Mouse (Mus musculus) lung, postnatal 0 days (tissue): Measurements from ENCODE around the gene Myo1e.

ENCODE experiments used
- CTCF ChIP-seq: IDR thresholded peaks from 2 replicates; pipeline ENCODE4 v1.5.1; 2016; ENCODE audit warnings: antibody characterized with exemption, mild to moderate bottlenecking
- EP300 ChIP-seq: IDR thresholded peaks from 2 replicates; pipeline ENCODE4 v1.6.1; 2016; ENCODE audit warnings: antibody characterized with exemption, mild to moderate bottlenecking, control low read depth

DNA sequence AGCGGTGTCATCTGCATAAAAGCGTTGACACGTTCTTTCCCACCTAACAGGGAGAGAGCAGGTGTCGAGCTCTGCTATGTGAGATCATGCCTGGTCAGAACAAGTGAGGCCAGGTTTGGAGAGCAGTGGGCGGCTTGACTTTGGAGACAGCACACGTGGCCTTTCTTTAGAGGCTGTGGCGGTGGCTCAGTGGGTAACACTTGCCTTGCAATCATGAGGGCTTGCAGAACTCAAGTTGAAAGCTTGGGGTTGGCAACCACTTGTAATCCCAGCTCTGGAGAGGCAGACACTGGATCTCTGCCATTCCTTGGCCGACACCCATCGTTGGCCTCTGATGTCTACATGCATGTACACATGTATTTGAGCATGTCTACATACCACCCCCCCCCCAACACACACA is 64.5 kb downstream of the Myo1e start:
- TF ChIP-seq CTCF (no peak), EP300 (no peak)
